Mouse (Mus musculus) c-Kit-positive CD71-positive TER-119-positive erythroid progenitor cells, embryonic 14.5 days (primary cell): ENCODE measurements around the gene Rbfox1.

ENCODE experiments used
- DNase-seq: peaks from one replicate; pipeline ENCODE4 v3.0.0-alpha.2; 2013; ENCODE audit warnings: low spot score

Gene Rbfox1

GRCm38 (mm10) chr16:6829892-6830524 is 944.9 kb downstream of the Rbfox1 start:
- DNase-seq = no peak

- no peak for DNase-seq
These were observed 948.3 kb downstream of the Rbfox1 start for GRCm38 (mm10) chr16:6833486-6833885.

- DNase-seq = no peak
These were observed 949.9 kb downstream of the Rbfox1 start for GRCm38 (mm10) chr16:6835051-6835450.

GRCm38 (mm10) chr16:6839299-6839995 is 954.3 kb downstream of the Rbfox1 start:
- DNase-seq = no peak

DNA sequence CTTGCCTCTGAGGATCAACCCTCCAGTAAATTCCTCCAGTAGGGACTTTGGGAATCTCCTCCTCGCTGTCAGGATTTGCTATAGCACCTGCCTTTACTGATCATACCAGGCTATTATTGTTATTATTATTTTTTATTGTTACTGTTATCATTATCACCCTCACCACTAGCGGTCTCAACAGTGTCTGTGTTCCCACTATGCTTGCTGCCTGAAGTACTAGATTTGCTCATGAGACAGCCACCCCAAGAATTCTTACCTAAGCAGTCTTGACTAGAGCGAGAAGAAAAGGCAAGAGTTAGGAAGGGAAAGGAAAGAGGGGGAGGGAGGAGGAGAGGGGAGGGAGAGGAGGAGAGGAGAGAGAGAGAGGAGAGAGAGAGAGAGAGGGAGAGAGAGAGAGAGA is 954.9 kb downstream of the Rbfox1 start:
- no peak for DNase-seq

DNA sequence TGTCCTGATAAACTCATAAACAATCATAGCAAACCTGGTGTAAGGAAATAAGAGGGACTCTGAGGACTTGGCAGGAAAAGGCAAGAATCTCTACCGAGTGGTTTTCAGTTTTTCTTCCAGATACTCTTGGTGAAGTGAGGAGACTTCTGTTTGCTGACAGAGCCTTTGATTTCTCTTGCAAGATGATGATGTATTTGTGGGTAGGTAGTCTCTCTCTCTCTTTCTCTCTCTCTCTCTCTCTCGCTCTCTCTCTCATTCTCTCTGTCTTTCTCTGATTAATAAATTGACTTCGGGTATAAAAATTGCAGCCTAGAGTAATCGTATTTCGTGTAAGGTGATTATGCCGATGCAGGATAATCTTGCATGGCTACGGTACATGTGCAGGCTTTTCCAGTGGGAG is 955.3 kb downstream of the Rbfox1 start:
- no peak for DNase-seq

DNA sequence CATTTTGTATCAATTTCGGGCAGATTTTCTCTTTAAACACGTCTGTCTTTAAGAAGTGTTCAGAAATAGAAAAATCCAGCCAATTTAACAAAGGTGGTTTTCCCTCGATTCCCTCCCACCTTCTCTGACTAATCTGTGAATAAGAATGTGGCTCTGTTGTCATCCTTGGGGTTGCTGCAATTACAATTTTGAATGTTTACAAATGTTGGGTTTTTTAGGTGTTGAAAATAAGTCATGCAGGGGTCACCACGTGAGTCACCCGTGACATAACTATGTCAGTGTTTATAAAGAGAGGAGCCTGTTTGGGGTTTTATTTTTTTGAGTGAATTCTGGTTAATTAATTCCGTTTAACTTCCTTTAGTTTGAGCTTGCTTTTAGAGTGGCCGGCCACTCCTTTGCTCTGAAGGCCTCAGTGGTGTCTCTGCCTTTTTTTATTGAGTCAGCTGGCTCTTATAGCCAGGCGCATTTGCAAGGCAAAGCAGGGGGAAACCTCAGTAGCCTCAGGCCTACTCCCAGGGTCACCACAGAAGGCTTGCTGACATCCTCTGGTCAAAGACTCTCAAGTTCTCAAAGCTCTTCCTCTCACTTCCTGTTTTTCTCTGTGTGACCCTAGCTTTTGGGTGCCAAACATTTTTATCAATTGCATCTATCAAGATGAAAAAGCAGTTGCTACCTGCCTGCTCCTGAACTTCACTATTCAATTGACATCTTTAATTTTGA is 957.1 kb downstream of the Rbfox1 start:
- no peak for DNase-seq

DNA sequence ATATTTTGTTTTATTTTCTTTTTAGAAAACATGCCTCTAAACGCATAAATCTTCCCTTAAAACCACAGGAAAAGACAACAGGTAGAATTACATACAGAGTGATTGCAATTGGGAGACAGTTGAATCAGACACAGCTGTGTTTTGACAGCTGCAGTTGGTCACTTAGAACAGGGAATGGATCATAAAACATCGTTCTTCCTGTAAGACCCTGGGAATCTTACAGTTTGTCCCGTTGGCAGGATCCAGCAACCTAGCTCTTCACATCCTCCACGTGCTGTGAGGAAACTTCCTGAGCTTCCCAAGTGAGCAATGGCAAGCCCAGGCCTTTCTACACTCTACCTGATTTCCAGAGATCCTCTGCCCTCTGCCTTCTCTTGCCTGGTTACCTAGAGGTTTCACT is 959.5 kb downstream of the Rbfox1 start:
- DNase-seq = no peak

DNA sequence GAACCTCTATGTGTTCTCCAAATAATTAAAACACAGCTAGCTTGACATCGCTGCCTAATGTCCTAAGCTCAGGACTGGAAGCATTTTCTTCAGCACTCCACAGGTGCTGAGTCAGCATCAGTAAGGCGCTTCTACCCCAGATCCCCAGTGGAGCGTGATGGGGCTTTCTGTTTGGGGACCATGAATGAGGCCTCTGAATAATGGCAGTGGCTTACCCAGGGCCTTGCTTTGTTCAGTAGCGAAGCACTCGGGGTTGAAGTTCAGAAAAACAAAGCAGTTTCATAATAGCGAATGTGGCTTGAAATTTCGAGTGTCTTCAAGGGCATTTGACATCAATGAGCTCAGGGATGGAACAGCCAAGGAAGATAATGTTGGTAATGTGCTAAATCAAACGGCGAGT is 966.2 kb downstream of the Rbfox1 start:
- no peak for DNase-seq

DNA sequence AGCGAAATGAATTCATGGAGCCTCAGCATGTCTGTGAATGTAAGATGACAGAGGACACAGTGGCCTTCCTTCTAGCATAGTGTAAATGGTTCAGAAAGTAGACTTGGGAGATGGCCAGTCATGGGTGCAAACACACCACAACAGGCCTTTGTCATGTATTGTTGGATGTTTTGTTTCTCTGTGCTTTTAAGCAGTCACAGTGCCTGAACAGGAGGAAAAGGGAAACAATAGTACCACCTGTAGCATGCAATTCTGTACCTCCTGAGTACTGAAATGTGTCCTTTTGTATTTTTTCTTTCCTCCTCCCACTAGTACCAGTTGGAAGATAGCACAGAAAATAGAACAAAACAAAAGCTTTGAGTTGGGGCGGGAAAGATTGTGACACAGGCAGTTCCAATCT is 968.6 kb downstream of the Rbfox1 start:
- no peak for DNase-seq

DNA sequence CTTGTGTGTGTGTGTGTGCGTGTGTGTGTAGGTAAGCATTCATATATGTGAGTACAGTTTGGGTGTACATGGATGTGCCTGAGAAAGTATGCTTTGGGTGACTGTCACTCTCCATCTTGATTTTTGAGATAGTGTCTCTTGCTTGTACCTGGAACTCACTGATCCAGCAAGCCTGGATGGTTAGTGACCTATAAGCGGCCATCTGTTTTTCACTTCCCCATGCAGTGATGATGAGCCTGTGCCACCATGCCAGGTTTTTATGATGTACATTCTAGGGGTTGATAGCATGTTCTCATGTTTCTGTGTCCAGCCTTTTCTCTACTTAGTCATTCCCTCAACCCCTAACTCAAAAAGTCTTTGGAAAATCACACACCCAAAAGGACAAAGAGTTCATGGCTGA is 976.5 kb downstream of the Rbfox1 start:
- DNase-seq = no peak

DNA sequence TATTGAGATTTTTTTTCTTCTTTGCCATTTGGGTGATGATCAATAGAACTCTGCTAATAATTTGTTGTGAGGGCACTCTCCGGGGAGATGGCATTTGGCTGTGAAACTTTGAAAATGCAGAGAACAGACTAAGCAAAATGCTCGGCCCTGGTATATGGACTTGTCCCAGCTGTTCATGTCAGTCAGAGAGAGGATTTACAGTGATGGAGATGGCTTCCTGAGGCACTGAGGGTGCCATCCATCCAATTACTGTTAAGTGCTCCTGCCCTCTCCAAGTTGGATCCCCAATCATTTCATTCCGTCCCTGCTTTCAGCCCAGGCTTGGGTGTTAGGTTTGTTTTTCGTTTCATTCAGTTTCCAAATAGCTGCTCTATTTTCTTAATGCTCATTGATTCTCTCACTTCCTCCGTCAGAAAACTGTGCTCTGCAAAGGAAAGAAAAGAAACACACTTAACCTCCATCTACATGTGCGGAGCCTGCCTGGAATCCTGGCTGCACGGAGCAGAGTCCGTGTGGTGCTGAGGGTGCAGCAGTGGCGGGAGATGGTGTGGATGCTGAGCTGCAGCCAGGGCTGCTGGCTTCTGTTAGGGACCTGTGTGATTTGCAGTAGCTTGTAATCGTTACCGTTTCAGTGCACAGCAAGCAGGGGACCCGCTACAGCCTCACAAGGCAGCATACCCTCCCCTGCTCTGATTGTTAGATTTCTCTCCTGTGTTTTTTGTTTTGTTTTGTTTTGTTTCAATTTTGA is 997.7 kb downstream of the Rbfox1 start:
- DNase-seq = no peak

DNA sequence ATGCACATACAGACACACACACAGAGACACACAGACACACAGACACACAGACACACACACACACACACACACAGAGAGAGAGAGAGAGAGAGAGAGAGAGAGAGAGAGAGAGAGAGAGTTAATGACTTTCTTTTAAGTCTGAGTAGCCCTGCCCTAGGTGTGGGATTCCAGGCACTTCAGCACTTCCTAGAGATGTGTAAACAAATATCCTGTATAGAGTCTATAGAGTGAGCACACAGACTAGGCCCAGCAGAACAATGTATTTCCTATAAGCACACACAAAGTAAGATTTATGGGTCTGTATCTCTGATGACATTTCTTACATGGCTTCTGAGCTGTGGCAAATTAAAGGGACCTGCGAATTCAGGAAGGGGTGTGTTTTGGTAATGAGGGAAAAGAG is 998.6 kb downstream of the Rbfox1 start:
- DNase-seq = no peak

- no peak for DNase-seq
These were observed 1000.5 kb downstream of the Rbfox1 start for GRCm38 (mm10) chr16:6885617-6886016.

DNA sequence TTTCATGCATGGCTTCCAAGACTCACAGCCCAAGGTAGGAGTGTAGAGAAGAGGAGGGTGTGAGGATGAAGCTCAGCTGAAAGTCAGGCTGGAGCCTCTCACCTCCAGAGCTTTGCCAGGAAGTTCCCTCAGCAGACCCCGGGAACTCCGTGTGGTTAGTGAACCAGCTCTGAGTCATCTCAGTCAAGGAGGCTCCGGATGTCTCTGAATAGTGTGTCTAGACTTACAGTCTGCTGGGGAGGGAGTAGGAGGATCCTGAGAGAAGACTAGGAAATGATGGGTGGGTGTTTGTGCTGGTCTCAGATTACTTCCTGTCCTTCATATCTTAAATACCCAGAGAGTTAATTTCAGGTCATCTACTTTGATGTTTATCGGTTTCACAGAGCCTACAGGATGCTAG is 1004.1 kb downstream of the Rbfox1 start:
- DNase-seq = no peak

- DNase-seq = no peak
These were observed 1012.6 kb downstream of the Rbfox1 start for GRCm38 (mm10) chr16:6897734-6898133.

DNA sequence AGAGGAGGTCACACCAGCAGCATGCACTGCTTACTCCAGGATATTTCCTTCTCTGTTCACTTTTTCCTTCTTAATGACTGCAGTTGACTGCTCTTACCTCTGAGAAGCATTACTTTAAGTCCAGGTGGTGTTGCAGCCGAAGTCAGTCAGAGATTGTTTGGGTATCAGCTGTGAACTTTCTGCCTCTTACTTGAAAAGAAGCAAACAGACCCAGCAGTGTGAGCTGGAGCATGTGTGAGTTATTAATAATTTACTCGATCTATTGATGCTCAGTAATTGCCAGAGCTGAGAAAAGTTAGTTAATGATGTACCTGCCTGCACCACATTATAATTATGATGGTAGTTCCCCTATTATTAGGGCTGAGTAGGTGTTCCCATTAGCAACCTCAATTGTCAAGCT is 1014.9 kb downstream of the Rbfox1 start:
- DNase-seq = no peak

DNA sequence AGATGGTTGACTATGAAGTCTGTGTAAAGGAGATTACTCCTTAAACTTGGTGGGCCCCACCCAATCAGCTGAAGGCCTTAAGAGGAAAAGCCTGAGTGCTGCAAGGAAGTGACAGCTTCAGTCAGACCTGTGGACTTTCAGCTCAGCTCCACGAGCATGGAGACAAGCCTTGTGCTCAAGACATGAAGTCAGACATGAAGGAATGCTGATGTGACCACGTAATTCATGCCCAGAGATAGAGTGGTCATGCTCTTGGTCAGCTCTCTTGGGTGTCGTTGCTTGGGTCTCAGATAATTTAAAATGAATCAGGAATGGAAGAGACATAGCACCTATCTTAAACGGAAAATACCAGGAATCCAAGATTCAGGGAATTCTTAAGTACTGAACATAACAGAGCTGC is 1019.8 kb downstream of the Rbfox1 start:
- no peak for DNase-seq

DNA sequence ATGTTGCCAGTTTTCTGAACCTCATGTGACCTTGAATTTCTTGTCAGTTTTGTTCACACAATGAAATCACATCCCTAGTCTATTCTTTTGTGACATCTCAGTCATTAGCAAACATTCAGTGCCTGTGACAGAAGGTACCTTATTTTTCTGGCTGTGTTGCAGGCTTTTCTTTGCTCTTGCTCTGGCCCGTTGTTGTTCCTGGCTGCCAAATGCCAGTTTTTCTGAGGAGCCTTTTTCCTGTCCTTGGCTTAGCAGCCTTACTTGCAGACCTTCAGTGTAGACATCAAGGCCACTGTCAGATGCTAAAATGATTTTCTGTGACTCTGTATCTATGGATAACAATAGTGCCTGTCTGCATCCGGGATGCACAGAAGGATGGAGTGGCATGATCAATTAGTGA is 1020.8 kb downstream of the Rbfox1 start:
- DNase-seq = no peak

DNA sequence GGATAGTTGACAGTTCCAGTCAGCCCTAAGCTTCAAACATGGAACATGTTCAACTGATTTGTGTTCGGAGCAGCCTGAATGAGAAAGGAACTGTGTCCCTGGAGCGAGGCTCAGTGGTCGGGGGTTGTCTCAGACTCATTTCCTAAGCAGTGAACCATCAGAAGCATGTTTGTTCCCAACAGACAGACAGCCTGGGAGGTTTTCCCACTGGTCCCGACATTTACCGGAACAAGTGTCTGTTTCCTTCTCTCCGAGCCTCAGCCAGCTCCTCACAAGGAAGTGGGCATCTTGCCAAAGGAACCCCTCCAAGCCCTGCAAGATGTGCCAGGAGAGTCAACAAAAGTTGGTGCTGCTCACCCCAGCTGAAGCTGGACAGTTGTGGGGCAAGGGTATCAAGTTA is 1022.4 kb downstream of the Rbfox1 start:
- DNase-seq = no peak

DNA sequence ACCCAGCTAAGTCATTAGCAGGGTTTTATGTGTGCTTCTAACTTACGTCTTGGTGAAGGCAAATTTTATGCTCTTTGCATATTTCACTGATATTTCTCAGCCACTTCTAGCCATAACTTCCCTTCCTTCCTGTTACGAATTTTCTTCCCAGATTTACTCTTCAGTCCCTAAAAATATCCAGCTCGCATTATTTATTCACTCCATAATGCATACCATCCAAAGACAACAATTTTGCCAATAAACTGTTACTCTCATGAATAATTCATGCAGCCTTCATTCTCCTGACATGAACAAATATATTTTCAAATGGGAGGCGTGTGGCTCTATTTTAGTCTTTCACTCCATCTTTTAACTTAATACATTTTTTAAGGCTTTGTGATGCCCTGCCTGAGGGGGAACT is 1029.4 kb downstream of the Rbfox1 start:
- no peak for DNase-seq

DNA sequence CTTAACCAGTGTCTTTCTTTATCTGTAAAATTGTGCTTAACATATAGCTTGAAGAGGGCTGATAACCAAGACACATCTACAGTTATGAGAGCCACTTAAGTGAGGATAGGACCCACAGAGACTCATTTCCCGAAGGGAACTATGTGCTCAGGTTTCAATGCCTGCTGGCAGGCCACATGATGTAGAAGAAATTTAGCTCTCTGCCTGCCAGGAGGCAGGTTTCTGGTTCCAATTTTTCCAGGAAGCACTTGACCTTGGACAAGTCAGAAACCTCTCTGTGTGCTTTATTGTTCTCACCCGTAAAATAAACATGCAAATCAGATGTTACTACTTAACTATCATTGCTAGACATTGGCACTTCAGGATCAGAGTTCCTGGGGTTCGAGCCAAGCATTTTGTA is 1033.5 kb downstream of the Rbfox1 start:
- no peak for DNase-seq

GRCm38 (mm10) chr16:6919681-6920080 is 1034.5 kb downstream of the Rbfox1 start:
- no peak for DNase-seq
